Mouse (Mus musculus) adrenal gland, adult 18-20 months (tissue): ENCODE results near the gene Hipk2. TPM values are rescaled to one million over a fixed set of nuclear protein-coding genes. Genes with fewer than 3 reads are reported as not detected.
"Not testable (repeated sequence)": the region's sequence is repeated elsewhere in the genome, so short reads cannot be mapped to it uniquely, and the experiment has no call there.

ENCODE experiments used
- DNase-seq, 2 experiments: peaks; one replicate each; pipeline ENCODE4 v3.0.0; 2021 to 2022; ENCODE audit warnings: low spot score in 2 of 2
- total RNA-seq, 2 experiments: library from RNA; stranded (reverse); gene quantifications; 1 replicate in 1 of 2; 2 replicates in 1 of 2; pipeline ENCODE4 v1.2.3; 2021

The Hipk2 gene
- total RNA-seq, 2 experiments from 2014 or later = 102 to 135 TPM

GRCm38 (mm10) chr6:38704264-38704984, 171.5 kb downstream of the Hipk2 start:
- DNase-seq = no peak

GRCm38 (mm10) chr6:38703526-38703925, 172.4 kb downstream of the Hipk2 start:
- DNase-seq = no peak

DNA sequence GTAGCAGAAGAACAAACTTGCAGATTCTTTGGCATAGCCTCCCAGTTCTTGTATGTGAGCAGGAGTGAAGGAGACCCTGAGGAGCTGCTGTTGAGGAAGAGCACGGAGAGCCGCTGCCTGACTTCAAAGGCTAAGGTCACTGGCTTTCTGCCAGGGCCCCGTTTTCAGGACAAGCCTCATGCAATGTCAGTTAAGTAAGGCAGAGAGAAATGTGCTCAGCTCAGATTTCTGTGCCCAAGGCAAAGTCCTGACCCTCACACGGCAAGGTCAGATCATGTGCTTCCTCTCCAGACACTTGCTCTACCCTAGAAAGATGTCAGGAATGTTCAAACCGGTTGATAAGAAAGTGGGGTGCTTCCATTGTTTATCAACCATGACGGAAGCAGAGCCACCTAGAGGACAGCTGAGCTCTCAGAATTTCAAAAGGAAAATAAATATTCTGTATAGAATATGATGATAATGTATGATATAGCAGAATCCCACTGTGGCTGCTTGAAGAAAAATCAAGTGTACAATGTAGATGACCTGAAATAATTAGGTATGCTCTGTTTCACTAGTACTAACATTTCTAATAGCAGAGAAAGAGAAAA, 173.1 kb downstream of the Hipk2 start:
- DNase-seq = peak; percentile 60 to 73

- no peak for DNase-seq
These were observed 174.5 kb downstream of the Hipk2 start for GRCm38 (mm10) chr6:38701421-38701820.

DNA sequence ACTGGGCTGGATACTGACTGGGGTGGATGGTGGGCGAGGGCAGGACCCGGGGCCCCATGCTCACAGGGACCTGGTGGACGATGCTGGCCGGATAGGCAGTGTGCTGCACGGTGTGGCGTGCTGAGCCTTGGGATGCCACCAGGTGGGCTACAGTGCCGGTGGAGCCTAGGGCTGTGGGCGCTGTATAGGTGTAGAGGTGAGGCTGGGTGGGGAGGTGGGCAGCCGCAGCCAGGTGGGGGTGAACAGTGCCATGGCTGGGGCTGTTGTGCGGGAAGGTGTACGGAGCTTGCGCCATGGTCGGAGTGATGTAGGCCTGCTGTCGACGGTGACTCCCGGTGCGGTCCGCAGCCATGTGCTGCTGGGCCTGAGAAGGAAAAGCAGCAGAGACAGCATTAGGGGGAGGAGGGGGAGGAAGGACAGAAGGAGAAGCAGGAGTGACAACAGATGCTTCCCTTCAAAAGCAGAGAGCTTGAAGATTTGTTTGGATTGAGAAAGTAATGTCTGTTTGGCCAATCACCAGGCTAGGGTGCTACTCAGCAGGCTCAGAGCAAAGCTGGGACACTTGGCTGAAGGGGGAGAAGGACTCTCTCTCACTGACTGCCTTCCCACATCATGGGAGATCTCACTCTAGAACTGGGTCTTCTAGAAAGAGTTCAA, 177.6 kb downstream of the Hipk2 start:
- DNase-seq = no peak

- DNase-seq = no peak
These were observed 179.4 kb downstream of the Hipk2 start for GRCm38 (mm10) chr6:38696570-38696969.

DNA sequence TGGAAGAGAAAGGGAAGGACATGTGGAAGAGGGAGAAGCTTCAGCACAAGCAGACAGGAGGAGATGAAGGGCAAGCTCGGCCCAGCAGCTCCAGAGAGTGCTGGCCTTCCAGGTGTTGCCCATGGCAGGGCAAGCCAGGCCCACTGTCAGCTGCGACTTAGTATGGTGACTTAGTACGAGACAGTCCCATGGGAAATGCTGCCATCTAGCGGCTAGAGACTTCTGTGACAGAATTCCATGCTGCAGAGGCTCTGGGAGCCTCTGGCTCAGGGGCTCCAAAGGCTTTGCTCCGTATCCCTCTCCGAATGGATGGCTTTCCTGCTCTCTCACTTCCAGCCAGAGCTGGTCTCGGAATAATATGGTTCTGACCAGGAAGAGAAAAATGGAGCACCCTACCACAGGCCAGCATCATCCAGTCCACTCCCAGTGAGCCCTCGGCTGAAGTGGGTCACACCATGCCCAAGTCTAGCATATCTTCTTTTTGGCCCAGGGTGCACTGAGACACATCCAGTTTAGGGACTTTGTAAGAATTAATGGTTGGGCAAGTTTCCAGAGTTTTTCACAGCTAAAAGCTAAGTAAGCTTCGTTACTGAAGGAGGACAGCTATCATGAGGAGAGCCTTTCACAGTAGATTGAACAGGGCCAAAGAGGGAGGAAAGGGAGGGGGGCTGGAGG, 180.4 kb downstream of the Hipk2 start:
- DNase-seq = peak; percentile 74 to 76

GRCm38 (mm10) chr6:38692556-38692955, 183.4 kb downstream of the Hipk2 start:
- DNase-seq = no peak

GRCm38 (mm10) chr6:38691052-38691451, 184.9 kb downstream of the Hipk2 start:
- DNase-seq = no peak

- no peak for DNase-seq
These were observed 185.3 kb downstream of the Hipk2 start for GRCm38 (mm10) chr6:38690615-38691014.

GRCm38 (mm10) chr6:38688841-38689240, 187.1 kb downstream of the Hipk2 start:
- no peak for DNase-seq

- DNase-seq = peak; percentile 39 to 47
These were observed 188.7 kb downstream of the Hipk2 start for GRCm38 (mm10) chr6:38687216-38687615.

- no peak for DNase-seq
These were observed 193.4 kb downstream of the Hipk2 start for GRCm38 (mm10) chr6:38682532-38682931.

DNA sequence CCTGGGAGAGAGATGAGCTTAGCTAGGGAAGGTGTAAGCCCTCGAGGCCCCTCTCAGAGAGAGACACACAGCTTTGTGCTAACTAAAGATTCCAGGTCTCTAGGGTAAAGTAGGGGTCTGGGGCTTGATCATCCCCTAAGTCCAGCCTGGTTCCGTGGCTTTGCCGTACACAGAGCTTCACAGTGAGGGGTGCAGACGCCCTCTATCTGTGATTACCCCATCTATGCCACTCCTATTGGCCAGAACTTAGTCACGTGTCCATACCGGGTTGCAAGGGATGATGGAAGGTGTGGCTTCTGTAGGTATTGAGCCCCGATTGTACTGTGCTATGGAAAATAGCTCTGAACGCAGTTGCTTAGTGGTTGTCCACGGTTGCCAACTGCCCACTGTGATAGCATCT, 198.3 kb downstream of the Hipk2 start:
- no peak for DNase-seq

DNA sequence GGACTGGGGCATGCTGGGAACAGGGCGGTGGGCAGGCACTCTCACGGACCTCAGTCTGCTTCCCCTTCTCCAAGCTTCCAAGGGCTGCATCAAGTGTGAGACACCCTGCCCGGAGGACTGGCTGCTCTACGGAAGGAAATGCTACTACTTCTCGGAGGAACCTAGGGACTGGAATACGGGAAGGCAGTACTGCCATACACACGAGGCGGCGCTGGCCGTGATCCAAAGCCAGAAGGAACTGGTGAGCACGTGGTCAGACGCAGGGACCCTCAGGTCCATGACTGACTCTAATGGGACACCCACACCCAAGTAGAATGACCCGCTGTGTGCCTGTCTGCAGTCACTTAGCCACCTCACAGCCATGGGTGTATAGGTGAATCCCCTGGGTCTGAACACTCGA, 199.2 kb downstream of the Hipk2 start:
- no peak for DNase-seq

GRCm38 (mm10) chr6:38676217-38676616, 199.7 kb downstream of the Hipk2 start:
- DNase-seq = no peak

DNA sequence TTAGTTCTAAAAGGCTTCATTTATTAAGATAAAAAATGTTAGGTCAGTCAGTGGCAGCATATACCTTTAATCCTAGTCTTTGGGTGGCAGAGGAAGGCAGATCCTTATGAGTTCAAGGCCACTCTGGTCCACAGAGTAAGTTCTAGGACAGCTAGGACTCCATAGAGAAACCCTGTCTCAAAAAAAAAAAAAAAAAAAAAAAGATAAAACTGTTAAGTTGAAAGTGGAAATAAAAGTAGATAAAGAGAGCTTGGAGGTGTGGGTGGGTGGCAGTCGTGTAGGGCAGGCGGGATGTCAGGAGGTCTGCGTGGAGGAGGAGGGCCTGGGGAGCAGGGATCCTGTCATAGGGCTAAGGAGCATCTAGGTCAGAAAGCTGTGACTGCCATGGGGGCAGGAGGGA, 204.0 kb downstream of the Hipk2 start:
- DNase-seq = no peak

- DNase-seq = no peak
These were observed 204.7 kb downstream of the Hipk2 start for GRCm38 (mm10) chr6:38671270-38671669.

DNA sequence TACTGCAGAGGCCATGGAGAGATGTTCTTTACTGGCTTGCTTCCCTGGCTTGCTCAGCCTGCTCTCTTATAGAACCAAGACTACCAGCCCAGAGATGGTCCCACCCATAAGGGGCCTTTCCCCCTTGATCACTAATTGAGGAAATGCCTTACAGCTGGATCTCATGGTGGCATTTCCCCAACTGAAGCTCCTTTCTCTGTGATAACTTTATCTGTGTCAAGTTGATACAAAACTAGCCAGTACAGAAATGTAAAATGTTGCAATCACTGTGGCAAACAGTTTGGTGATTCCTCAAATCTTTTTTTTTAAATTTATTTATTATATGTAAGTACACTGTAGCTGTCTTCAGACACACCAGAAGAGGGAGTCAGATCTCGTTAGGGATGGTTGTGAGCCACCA, 205.5 kb downstream of the Hipk2 start:
- not testable (repeated sequence) for DNase-seq

DNA sequence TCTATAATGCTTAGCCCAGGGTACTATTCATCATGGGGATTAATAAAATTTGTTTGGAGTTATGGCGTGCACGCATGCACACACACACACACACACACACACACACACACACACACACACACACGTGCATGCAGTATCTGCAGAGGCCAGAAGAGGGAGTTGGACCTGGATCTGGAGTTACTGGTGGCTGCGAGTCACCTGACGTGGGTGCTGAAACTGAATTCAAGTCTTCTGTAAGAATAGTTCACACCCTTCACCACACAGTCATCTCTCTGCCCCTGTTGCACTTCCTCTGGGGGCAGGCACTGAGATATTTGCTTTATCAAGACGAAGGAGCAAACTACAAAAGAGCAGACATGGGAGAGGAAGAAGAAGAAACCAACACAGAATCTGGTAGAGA, 206.4 kb downstream of the Hipk2 start:
- DNase-seq = no peak

GRCm38 (mm10) chr6:38662714-38663615, 213.0 kb downstream of the Hipk2 start, which contains the start of gene Clec2l:
Gene Clec2l (plus strand): TSS chr6:38663069.
- DNase-seq = peak; percentile 50 to 52
